In genomic region chr4:122871269-122871668, GRCm38 (mm10) we compare ENCODE assay signal across 22 mouse cellular contexts. TPM values are rescaled to one million over a fixed set of nuclear protein-coding genes. Genes with fewer than 3 reads are reported as not detected.
DNase-seq lines count a peak whose midpoint lies in the region; ATAC-seq and TF ChIP-seq lines count a peak whose summit lies in the region.
"Had no signal": no experiment of that assay in that cellular context is flagged by ENCODE, and none has a peak within 500 bp of the region (broad histone marks: within the 10 kb centered on the region; RNA-seq: fewer than 3 reads in every experiment).

No protein-coding gene starts in this region.

- WGBS in thymus, adult 2 months, result 73% methylated on average over 11 of the region's 11 CpGs
- 67% methylated on average over 11 of the region's 11 CpGs for WGBS in liver, embryonic 16.5 days (ENCODE audit: insufficient replicate concordance)

- no peaks in the 10 kb centered on the region for H3K9me3 ChIP-seq in liver, embryonic 16.5 days (replicated peaks; ENCODE audit: control insufficient read depth, low read length)
- H3K9me3 ChIP-seq: embryonic facial prominence, embryonic 12.5 days; heart, embryonic 10.5 days; midbrain, embryonic 15.5 days; neural tube, embryonic 12.5 days had no signal

- no peak for ATAC-seq in liver, embryonic 16.5 days (ENCODE audit: low read depth)
- ATAC-seq: forebrain, postnatal 0 days; midbrain, embryonic 15.5 days had no signal

- H3K27ac ChIP-seq in layer of hippocampus, adult 2 months, result peak overlapping the region; percentile 89
- H3K27ac ChIP-seq in thymus, adult 2 months (ENCODE audit: control insufficient read depth, insufficient read depth, low read length), result peak overlapping the region; percentile 77
- H3K27ac ChIP-seq in liver, embryonic 16.5 days (ENCODE audit: low read length), result 0 out of 2 replicates have a peak overlapping the region, but pooled peaks have one; percentile 3
- H3K27ac ChIP-seq: embryonic facial prominence, embryonic 12.5 days; heart, embryonic 10.5 days; hindbrain, embryonic 14.5 days; midbrain, embryonic 15.5 days; neural tube, embryonic 12.5 days had no signal

- TF ChIP-seq CTCF in layer of hippocampus, adult 2 months (conservative IDR thresholded peaks at IDR 0.05), result no peak
- TF ChIP-seq CTCF in thymus, adult 2 months (IDR thresholded peaks at IDR 0.05; ENCODE audit: borderline replicate concordance, control insufficient read depth, extremely low read depth, insufficient read depth, low read length, poor library complexity), result no peak

- H3K9ac ChIP-seq in liver, embryonic 16.5 days (ENCODE audit: low read depth, low read length), result no peak overlapping the region
- H3K9ac ChIP-seq: embryonic facial prominence, embryonic 12.5 days; forebrain, postnatal 0 days; hindbrain, embryonic 14.5 days; midbrain, embryonic 15.5 days; neural tube, embryonic 12.5 days had no signal

- no peak overlapping the region for H3K4me3 ChIP-seq in layer of hippocampus, adult 2 months
- no peak overlapping the region for H3K4me3 ChIP-seq in thymus, adult 2 months (ENCODE audit: control insufficient read depth, insufficient read depth, low read length)
- H3K4me3 ChIP-seq in liver, embryonic 16.5 days (ENCODE audit: low read depth, low read length), result no peak overlapping the region
- H3K4me3 ChIP-seq: embryonic facial prominence, embryonic 12.5 days; heart, embryonic 10.5 days; midbrain, embryonic 15.5 days; neural tube, embryonic 12.5 days had no signal

- H3K4me2 ChIP-seq in liver, embryonic 16.5 days (ENCODE audit: low read depth, low read length), result 0 out of 2 replicates have a peak overlapping the region, but pooled peaks have one; percentile 1
- H3K4me2 ChIP-seq: embryonic facial prominence, embryonic 12.5 days; hindbrain, embryonic 14.5 days; midbrain, embryonic 15.5 days; neural tube, embryonic 12.5 days had no signal

- DNase-seq in layer of hippocampus, adult 2 months (ENCODE audit: low spot score in 2 of 2), result no peak
- DNase-seq in layer of hippocampus, adult 11-12 months (ENCODE audit: low spot score), result no peak
- no peak for DNase-seq in thymus, adult 2 months
- DNase-seq in thymus, postnatal 36 days, result no peak
- no peak for DNase-seq in heart, adult 11 months
- no peak for DNase-seq in layer of hippocampus, adult 8-10 months (ENCODE audit: low spot score in 2 of 2)
- no peak for DNase-seq in Muller cell, postnatal 12 days (ENCODE audit: inconsistent ontology term)
- DNase-seq: adrenal gland, adult 2 months; cerebellum, adult 9-11 months; forebrain, postnatal 0 days; gastrocnemius, postnatal 36 days; heart, postnatal 4 days; kidney, adult 9 months; kidney, postnatal 14 days; lung, adult 2 months; lung, postnatal 14 days had no signal

- no peak for TF ChIP-seq POLR2A in thymus, adult 2 months (IDR thresholded peaks at IDR 0.05; ENCODE audit: control insufficient read depth, extremely low read depth, insufficient read depth, low read length, poor library complexity)

- H3K4me1 ChIP-seq in thymus, adult 2 months (replicated peaks; ENCODE audit: control insufficient read depth, insufficient read depth, low read length), result peaks cover 19% of the 10 kb centered on the region
- peaks cover 23% of the 10 kb centered on the region for H3K4me1 ChIP-seq in liver, embryonic 16.5 days (ENCODE audit: control insufficient read depth, low read depth, low read length)
- H3K4me1 ChIP-seq: embryonic facial prominence, embryonic 12.5 days; midbrain, embryonic 15.5 days; neural tube, embryonic 12.5 days had no signal

- H3K27me3 ChIP-seq in thymus, adult 2 months (ENCODE audit: control insufficient read depth, insufficient read depth, low read length), result no peaks in the 10 kb centered on the region
- no peaks in the 10 kb centered on the region for H3K27me3 ChIP-seq in liver, embryonic 16.5 days (ENCODE audit: control insufficient read depth, insufficient read depth, low read depth, low read length)
- H3K27me3 ChIP-seq: embryonic facial prominence, embryonic 12.5 days; midbrain, embryonic 15.5 days; neural tube, embryonic 12.5 days had no signal

- H3K36me3 ChIP-seq in thymus, adult 2 months (ENCODE audit: control insufficient read depth, insufficient read depth, low read length), result peaks cover 52% of the 10 kb centered on the region
- peaks cover 37% of the 10 kb centered on the region for H3K36me3 ChIP-seq in liver, embryonic 16.5 days (ENCODE audit: control insufficient read depth, insufficient read depth)

RNA-seq across cellular contexts. Expression of gene Cap1, which starts 14.6 kb away (rescaled TPM):
- total RNA-seq in layer of hippocampus, adult 2 months (2021), result 100 to 1,000 TPM; 296 to 316 TPM
- 192 and 203 TPM in 2 replicates for polyA plus RNA-seq in thymus, adult 2 months (2012; rRNA removed)
- polyA plus RNA-seq in liver, embryonic 16.5 days (2015; fragmentation: Nextera tagmentation; extraction: Ambion mirVana), result 26.4 and 33.7 TPM in 2 replicates
- 100 to 1,000 TPM; 280 to 333 (median 312) TPM for total RNA-seq in layer of hippocampus, adult 8-10 months (2022)

RNA-seq across cellular contexts. Expression of gene Ppt1, which starts 35.2 kb away (rescaled TPM):
- 10 to 100 TPM; 84.6 to 88.1 TPM for total RNA-seq in layer of hippocampus, adult 2 months (2021)
- polyA plus RNA-seq in thymus, adult 2 months (2012; rRNA removed), result 79.5 and 86.7 TPM in 2 replicates
- polyA plus RNA-seq in liver, embryonic 16.5 days (2015; fragmentation: Nextera tagmentation; extraction: Ambion mirVana), result 20.6 and 21.9 TPM in 2 replicates
- total RNA-seq in layer of hippocampus, adult 8-10 months (2022), result 100 to 1,000 TPM in 3 of 4 experiments, 10 to 100 TPM in 1; 91.5 to 118 (median 113) TPM

Comparison
In these comparisons a context has a peak if more than half of its experiments do, and no peak if none do; other contexts are left out.
1. H3K27ac ChIP-seq: peak in every context shown above with its lines; median percentile 89 in layer of hippocampus, adult 2 months; 77 in thymus, adult 2 months; 3 in liver, embryonic 16.5 days.